Mouse (Mus musculus): Measurements from ENCODE around the gene St6galnac5.

- TF ChIP-seq SIN3A (IDR thresholded peaks at IDR 0.05; ENCODE audit: low read length) (no peak), CTCF (conservative IDR thresholded peaks at IDR 0.05 in 1 of 2, IDR thresholded peaks at IDR 0.05 in 1 of 2; ENCODE audit: low read depth in 2 of 2, low read length in 2 of 2) (no peak), POLR2A (IDR thresholded peaks at IDR 0.05; ENCODE audit: low read depth, low read length) (no peak), EP300 (IDR thresholded peaks at IDR 0.05; ENCODE audit: low read length) (no peak), ELF1 (IDR thresholded peaks at IDR 0.05; ENCODE audit: low read depth, low read length) (no peak)
Measured at GRCm38 (mm10) chr3:152821202-152821601, 160.8 kb downstream of the St6galnac5 start.

Data from CH12.LX (cell line).